Mouse (Mus musculus) ES-Bruce4 (cell line): ENCODE measurements around the gene Gm45140. TPM values are rescaled to one million over a fixed set of nuclear protein-coding genes. Genes with fewer than 3 reads are reported as not detected.

Experiments used
- H3K27ac ChIP-seq: 2 replicates; pipeline ENCODE4 v1.5.1; 2012; ENCODE audit warnings: low read length, inconsistent platforms; ENCODE audit not compliant: insufficient read depth
- H3K27me3 ChIP-seq: 2 replicates; pipeline ENCODE4 v1.6.1; 2012; ENCODE audit warnings: mild to moderate bottlenecking, low read length, inconsistent platforms; ENCODE audit not compliant: control insufficient read depth, poor library complexity, insufficient read depth, severe bottlenecking
- H3K36me3 ChIP-seq: 2 replicates; pipeline ENCODE4 v1.6.1; 2012; ENCODE audit warnings: inconsistent platforms, mild to moderate bottlenecking, low read length, moderate library complexity; ENCODE audit not compliant: control insufficient read depth, poor library complexity, insufficient read depth, severe bottlenecking
- H3K4me1 ChIP-seq: one replicate; pipeline ENCODE4 v1.8.1; 2011; ENCODE audit warnings: low read length; ENCODE audit not compliant: control insufficient read depth, insufficient read depth
- H3K4me3 ChIP-seq: 2 replicates; pipeline ENCODE4 v1.5.1; 2011; ENCODE audit warnings: low read depth, mild to moderate bottlenecking, low read length
- H3K9ac ChIP-seq: 2 replicates; pipeline ENCODE4 v1.6.1; 2012; ENCODE audit warnings: low read depth, mild to moderate bottlenecking, inconsistent platforms; ENCODE audit not compliant: poor library complexity, severe bottlenecking
- H3K9me3 ChIP-seq: replicated peaks from 2 replicates; pipeline ENCODE4 v1.6.1; 2012; ENCODE audit warnings: mild to moderate bottlenecking, low read length, inconsistent platforms; ENCODE audit not compliant: control insufficient read depth, poor library complexity, insufficient read depth, severe bottlenecking
- CTCF ChIP-seq: IDR thresholded peaks from one replicate; pipeline ENCODE4 v1.8.1; 2011; ENCODE audit warnings: low read depth, low read length
- EP300 ChIP-seq: IDR thresholded peaks from 2 replicates; pipeline ENCODE4 v1.6.1; 2011; ENCODE audit warnings: low read depth, low read length; ENCODE audit not compliant: insufficient read depth
- POLR2A ChIP-seq: IDR thresholded peaks from one replicate; pipeline ENCODE4 v1.8.1; 2011; ENCODE audit warnings: low read length; ENCODE audit not compliant: insufficient read depth
- polyA plus RNA-seq: library from polyadenylated mRNA; stranded (reverse); fragments of >200 nt; gene quantifications from 2 replicates; pipeline ENCODE4 v1.2.4, GENCODE M21; 2011; ENCODE audit warnings: low read depth; ENCODE audit not compliant: missing spikeins, insufficient read depth, insufficient read length

The Gm45140 gene
- polyA plus RNA-seq, 1 experiment: 3.6 TPM

DNA sequence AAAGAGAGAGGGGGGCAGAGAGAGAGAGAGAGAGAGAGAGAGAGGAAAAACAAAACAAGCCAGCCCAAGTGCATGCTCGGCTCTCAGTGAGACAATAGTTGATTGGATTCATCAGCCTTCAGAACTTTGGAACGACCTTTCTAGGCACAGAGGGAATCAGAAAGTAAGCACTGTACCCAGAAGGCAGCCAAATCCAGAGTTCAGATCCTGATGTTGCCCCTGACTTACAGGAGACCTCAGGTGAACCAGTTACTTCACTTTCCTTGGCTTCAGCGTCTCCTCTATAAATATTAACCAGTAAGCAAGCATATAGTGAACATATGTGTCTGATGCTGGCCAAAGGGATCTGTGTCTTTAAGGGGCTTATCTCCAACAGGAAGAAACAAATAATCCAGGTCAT, 27.1 kb downstream of the Gm45140 start:
- H3K9me3 ChIP-seq: no peaks in the 10 kb centered on the region
- H3K9ac ChIP-seq: no peak overlapping the region
- H3K27me3 ChIP-seq: no peaks in the 10 kb centered on the region
- H3K4me1 ChIP-seq: no peaks in the 10 kb centered on the region
- TF ChIP-seq EP300: no peak
- no peak for TF ChIP-seq CTCF
- TF ChIP-seq POLR2A: no peak
- no peaks in the 10 kb centered on the region for H3K36me3 ChIP-seq
- no peak overlapping the region for H3K27ac ChIP-seq
- H3K4me3 ChIP-seq: no peak overlapping the region

GRCm38 (mm10) chr6:87807735-87808440, 27.7 kb downstream of the Gm45140 start:
- Histone ChIP-seq H3K4me3 (no peak overlapping the region), H3K4me1 (no peaks in the 10 kb centered on the region)

DNA sequence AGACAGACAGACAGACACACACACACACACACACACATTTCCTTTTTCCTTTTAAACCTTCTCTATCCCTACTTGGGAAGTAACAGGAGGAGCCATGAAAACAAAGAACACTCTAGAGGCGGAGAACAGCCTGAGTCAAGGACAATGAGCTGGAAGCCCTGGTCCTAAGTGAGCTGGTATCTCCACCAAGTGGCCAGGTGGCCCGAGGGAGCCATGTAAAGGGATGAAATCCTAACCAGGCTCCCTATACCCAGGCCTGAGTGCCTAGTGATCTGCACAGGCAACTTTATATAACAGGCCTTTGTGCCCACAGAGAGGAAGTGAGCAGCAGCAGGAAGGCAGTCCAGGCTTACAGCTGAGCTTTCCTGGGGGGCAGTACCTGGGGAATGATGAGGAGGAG, 28.7 kb downstream of the Gm45140 start:
- no peak overlapping the region for H3K9ac ChIP-seq
- no peaks in the 10 kb centered on the region for H3K27me3 ChIP-seq
- H3K4me1 ChIP-seq: no peaks in the 10 kb centered on the region
- TF ChIP-seq POLR2A: no peak
- no peak for TF ChIP-seq EP300
- TF ChIP-seq CTCF: no peak
- no peak overlapping the region for H3K4me3 ChIP-seq
- no peaks in the 10 kb centered on the region for H3K36me3 ChIP-seq
- no peaks in the 10 kb centered on the region for H3K9me3 ChIP-seq
- no peak overlapping the region for H3K27ac ChIP-seq

More at GRCm38 (mm10) chr6:87807735-87808440, 27.7 kb downstream of the Gm45140 start:
- no peak overlapping the region for H3K27ac ChIP-seq
- H3K27me3 ChIP-seq: no peaks in the 10 kb centered on the region
- H3K9me3 ChIP-seq: no peaks in the 10 kb centered on the region
- TF ChIP-seq CTCF: no peak
- no peak for TF ChIP-seq POLR2A
- TF ChIP-seq EP300: no peak
- no peak overlapping the region for H3K9ac ChIP-seq
- no peaks in the 10 kb centered on the region for H3K36me3 ChIP-seq

- no peaks in the 10 kb centered on the region for H3K9me3 ChIP-seq
- no peaks in the 10 kb centered on the region for H3K4me1 ChIP-seq
- no peaks in the 10 kb centered on the region for H3K27me3 ChIP-seq
- no peak overlapping the region for H3K9ac ChIP-seq
- no peak overlapping the region for H3K4me3 ChIP-seq
- no peak overlapping the region for H3K27ac ChIP-seq
- TF ChIP-seq EP300: no peak
- TF ChIP-seq CTCF: no peak
- TF ChIP-seq POLR2A: no peak
- no peaks in the 10 kb centered on the region for H3K36me3 ChIP-seq
Observed at GRCm38 (mm10) chr6:87806028-87806427, 29.6 kb downstream of the Gm45140 start.

DNA sequence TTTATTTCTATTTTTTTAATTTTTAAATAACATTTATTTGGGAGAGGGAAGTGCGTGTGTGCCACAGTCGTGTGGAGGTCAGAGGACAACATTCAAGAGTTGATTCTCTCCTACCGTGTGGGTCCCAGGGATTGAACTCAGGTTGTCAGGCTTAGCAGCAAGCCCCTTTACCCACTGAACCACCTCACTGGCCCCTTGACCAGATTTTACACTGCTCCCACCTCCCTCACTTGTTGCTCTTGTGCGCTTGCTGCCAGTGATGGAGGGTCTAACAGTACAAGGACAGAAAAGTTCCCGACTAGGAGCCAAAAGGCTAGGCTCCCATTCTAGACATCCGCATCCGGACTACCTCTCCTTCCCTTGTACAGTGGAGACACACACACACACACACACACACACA, 30.1 kb downstream of the Gm45140 start:
- TF ChIP-seq EP300 (no peak), CTCF (no peak), POLR2A (no peak)
- Histone ChIP-seq H3K27ac (no peak overlapping the region), H3K27me3 (no peaks in the 10 kb centered on the region), H3K9ac (no peak overlapping the region), H3K9me3 (no peaks in the 10 kb centered on the region), H3K4me3 (no peak overlapping the region), H3K36me3 (no peaks in the 10 kb centered on the region), H3K4me1 (no peaks in the 10 kb centered on the region)

DNA sequence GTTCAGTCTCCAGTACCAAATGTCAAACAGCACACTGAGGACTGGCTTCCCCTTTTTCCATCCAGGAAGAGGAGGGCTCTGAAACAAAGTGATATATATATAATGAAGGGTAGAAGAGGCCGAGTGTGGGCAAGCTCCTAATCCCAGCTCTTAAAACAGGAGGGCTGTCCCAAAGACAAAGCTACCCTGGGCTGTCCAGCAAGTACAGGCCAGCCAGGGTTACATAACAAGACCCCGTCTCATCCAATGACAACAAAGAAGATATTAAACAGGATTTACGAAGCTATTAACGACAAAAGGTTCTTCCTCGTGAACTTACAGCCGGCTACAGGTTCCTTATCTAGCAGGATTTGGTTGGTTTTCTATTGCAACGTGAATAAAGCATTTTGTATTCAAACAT, 30.7 kb downstream of the Gm45140 start:
- H3K4me1 ChIP-seq: no peaks in the 10 kb centered on the region
- no peaks in the 10 kb centered on the region for H3K36me3 ChIP-seq
- H3K27ac ChIP-seq: no peak overlapping the region
- H3K27me3 ChIP-seq: no peaks in the 10 kb centered on the region
- no peak overlapping the region for H3K9ac ChIP-seq
- H3K9me3 ChIP-seq: no peaks in the 10 kb centered on the region
- TF ChIP-seq POLR2A (no peak), EP300 (no peak), CTCF (no peak)
- H3K4me3 ChIP-seq: no peak overlapping the region
